Mouse (Mus musculus): Measurements from ENCODE around the gene Fbxo41.
"Not testable (repeated sequence)": the region's sequence is repeated elsewhere in the genome, so short reads cannot be mapped to it uniquely, and the experiment has no call there.

Fbxo41 gene

GRCm38 (mm10) chr6:85491606-85492005, 11.2 kb downstream of the Fbxo41 start:
- no peak for ATAC-seq (ENCODE audit: low TSS enrichment)

- ATAC-seq (ENCODE audit: low TSS enrichment), result peak; percentile 60; the same call in 1 of the 2 replicates
Measured at GRCm38 (mm10) chr6:85490252-85490651, 12.5 kb downstream of the Fbxo41 start.

- ATAC-seq (ENCODE audit: low TSS enrichment), result no peak
Measured at GRCm38 (mm10) chr6:85489717-85490116, 13.1 kb downstream of the Fbxo41 start.

GRCm38 (mm10) chr6:85488510-85488909, 14.3 kb downstream of the Fbxo41 start:
- ATAC-seq (ENCODE audit: low TSS enrichment), result no peak

- ATAC-seq (ENCODE audit: low TSS enrichment), result no peak
Measured at GRCm38 (mm10) chr6:85485738-85486137, 17.1 kb downstream of the Fbxo41 start.

GRCm38 (mm10) chr6:85483843-85484721, 18.7 kb downstream of the Fbxo41 start:
- ATAC-seq (ENCODE audit: low TSS enrichment), result peak; percentile 32; the same call in 1 of the 2 replicates

GRCm38 (mm10) chr6:85480685-85481084, 22.1 kb downstream of the Fbxo41 start:
- ATAC-seq (ENCODE audit: low TSS enrichment), result no peak

- ATAC-seq (ENCODE audit: low TSS enrichment), result peak; percentile 46
Measured at GRCm38 (mm10) chr6:85479979-85480378, 22.8 kb downstream of the Fbxo41 start.

- no peak for ATAC-seq (ENCODE audit: low TSS enrichment)
Measured at GRCm38 (mm10) chr6:85478416-85478815, 24.4 kb downstream of the Fbxo41 start.

- no peak for ATAC-seq (ENCODE audit: low TSS enrichment)
Measured at GRCm38 (mm10) chr6:85477366-85477917, 25.4 kb downstream of the Fbxo41 start.

GRCm38 (mm10) chr6:85475581-85475980, 27.2 kb downstream of the Fbxo41 start:
- ATAC-seq (ENCODE audit: low TSS enrichment), result no peak

GRCm38 (mm10) chr6:85472542-85472941, 30.3 kb downstream of the Fbxo41 start:
- no peak for ATAC-seq (ENCODE audit: low TSS enrichment)

GRCm38 (mm10) chr6:85471962-85472361, 30.8 kb downstream of the Fbxo41 start:
- no peak for ATAC-seq (ENCODE audit: low TSS enrichment)

GRCm38 (mm10) chr6:85469660-85470430, 32.9 kb downstream of the Fbxo41 start:
- ATAC-seq (ENCODE audit: low TSS enrichment), result no peak

GRCm38 (mm10) chr6:85465381-85465780, 37.4 kb downstream of the Fbxo41 start:
- peak; percentile 41; the same call in 1 of the 2 replicates for ATAC-seq (ENCODE audit: low TSS enrichment)

GRCm38 (mm10) chr6:85459621-85460020, 43.2 kb downstream of the Fbxo41 start:
- no peak for ATAC-seq (ENCODE audit: low TSS enrichment)

- no peak for ATAC-seq (ENCODE audit: low TSS enrichment)
Measured at GRCm38 (mm10) chr6:85452816-85453215, 50.0 kb downstream of the Fbxo41 start.

- ATAC-seq (ENCODE audit: low TSS enrichment), result no peak
Measured at GRCm38 (mm10) chr6:85452411-85452665, 50.5 kb downstream of the Fbxo41 start.

- ATAC-seq (ENCODE audit: low TSS enrichment), result peak; percentile 74
Measured at GRCm38 (mm10) chr6:85451664-85452410, 51.0 kb downstream of the Fbxo41 start, which contains the start of gene Pradc1. Gene Pradc1 (minus strand): TSS chr6:85451970.

GRCm38 (mm10) chr6:85450697-85451663, 51.8 kb downstream of the Fbxo41 start, which contains the start of gene Cct7:
Gene Cct7 (plus strand): TSS chr6:85451514.
- ATAC-seq (ENCODE audit: low TSS enrichment), result peak; percentile 85

- ATAC-seq (ENCODE audit: low TSS enrichment), result not testable (repeated sequence)
Measured at GRCm38 (mm10) chr6:85450140-85450539, 52.7 kb downstream of the Fbxo41 start.
